Mouse (Mus musculus) cerebellum, adult 2 months (tissue): Measurements from ENCODE around the gene Sult6b2.

Experiments used
- CTCF ChIP-seq: fragments of 200-500 bp; IDR thresholded peaks from 2 replicates; pipeline ENCODE4 v1.5.1; 2011; ENCODE audit warnings: low read depth, mild to moderate bottlenecking, control low read depth, low read length, moderate library complexity, borderline replicate concordance; ENCODE audit not compliant: insufficient read depth
- POLR2A ChIP-seq: fragments of 200-500 bp; IDR thresholded peaks from 2 replicates; pipeline ENCODE4 v1.6.1; 2011; ENCODE audit warnings: low read length, control low read depth, borderline replicate concordance; ENCODE audit not compliant: insufficient read depth

DNA sequence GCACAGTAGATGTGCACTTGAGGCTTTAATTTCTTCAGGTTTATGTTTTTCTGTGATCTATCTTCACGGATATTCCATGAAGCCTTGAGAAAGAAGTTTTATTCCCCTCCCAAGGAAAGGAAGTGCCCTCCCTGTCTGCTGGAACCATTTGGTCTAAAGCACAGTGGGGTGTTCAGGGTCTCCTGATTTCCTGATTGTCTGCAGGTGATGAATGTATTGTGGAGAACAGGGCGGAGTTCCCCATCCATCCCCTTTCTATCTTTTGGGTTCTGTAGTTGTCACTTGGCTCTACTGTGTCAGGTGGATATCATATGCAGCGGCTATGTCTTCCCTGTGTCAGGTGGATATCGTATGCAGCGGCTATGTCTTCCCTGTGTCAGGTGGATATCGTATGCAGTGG lies 62.5 kb downstream of the Sult6b2 start:
- TF ChIP-seq CTCF (no peak), POLR2A (no peak)
